Mouse (Mus musculus) liver, embryonic 14.5 days (tissue): ENCODE data around the gene Nrbf2. TPM values are rescaled to one million over a fixed set of nuclear protein-coding genes. Genes with fewer than 3 reads are reported as not detected.

Experiments
- ATAC-seq: fragments of 200-750 bp; cut with Nextera tagmentation; 2 replicates; pipeline ENCODE4 v1.8.0; 2017; ENCODE audit warnings: moderate number of reproducible peaks, mild to moderate bottlenecking, moderate library complexity; ENCODE audit not compliant: insufficient read depth
- DNase-seq, 3 experiments: peaks; one replicate each; pipeline ENCODE4 v3.0.0-alpha.2; 2012 to 2013; ENCODE audit warnings: low read depth in 3 of 3, low spot score in 3 of 3
- H3K27ac ChIP-seq: fragments of 300-500 bp; sonication (generic); 2 replicates; pipeline ENCODE4 v1.5.1; 2014; ENCODE audit warnings: moderate library complexity, mild to moderate bottlenecking, control low read depth, inconsistent platforms
- H3K27me3 ChIP-seq: fragments of 300-500 bp; sonication (generic); 2 replicates; pipeline ENCODE4 v1.6.1; 2014; ENCODE audit warnings: mild to moderate bottlenecking, low read length, moderate library complexity; ENCODE audit not compliant: control insufficient read depth, insufficient read depth
- H3K36me3 ChIP-seq: fragments of 300-500 bp; sonication (generic); replicated peaks from 2 replicates; pipeline ENCODE4 v1.6.1; 2014; ENCODE audit warnings: low read depth; ENCODE audit not compliant: control insufficient read depth, insufficient read depth
- H3K4me1 ChIP-seq, 2 experiments: fragments of 200-500 bp in 1 of 2; fragments of 300-500 bp in 1 of 2; sonication (generic) in 1 of 2; replicated peaks; 2 replicates each; pipeline ENCODE4 v1.6.1; 2012 to 2014; ENCODE audit warnings: antibody characterized with exemption in 1 of 2, inconsistent platforms in 1 of 2, low read length in 1 of 2; ENCODE audit not compliant: control insufficient read depth in 2 of 2, insufficient read depth in 2 of 2
- H3K4me2 ChIP-seq: fragments of 300-500 bp; sonication (generic); 2 replicates; pipeline ENCODE4 v1.6.1; 2014; ENCODE audit warnings: low read depth, mild to moderate bottlenecking, control low read depth, moderate library complexity
- H3K4me3 ChIP-seq, 2 experiments: fragments of 200-500 bp in 1 of 2; fragments of 300-500 bp in 1 of 2; sonication (generic) in 1 of 2; 2 replicates each; pipeline ENCODE4 v1.5.1; 2012 to 2014; ENCODE audit warnings: low read depth in 2 of 2, low read length in 2 of 2, mild to moderate bottlenecking in 2 of 2, control low read depth in 1 of 2, inconsistent platforms in 1 of 2, moderate library complexity in 1 of 2; ENCODE audit not compliant: insufficient read depth in 1 of 2
- H3K9ac ChIP-seq: fragments of 300-500 bp; sonication (generic); replicated peaks from 2 replicates; pipeline ENCODE4 v1.6.1; 2014; ENCODE audit warnings: mild to moderate bottlenecking, control low read depth, moderate library complexity
- H3K9me3 ChIP-seq: fragments of 300-500 bp; sonication (generic); 2 replicates; pipeline ENCODE4 v1.6.1; 2016; ENCODE audit warnings: low read length, mixed read lengths; ENCODE audit not compliant: control insufficient read depth
- CTCF ChIP-seq: IDR thresholded peaks from 2 replicates; pipeline ENCODE4 v1.5.1; 2016; ENCODE audit warnings: antibody characterized with exemption, low read depth, control low read depth
- EP300 ChIP-seq: IDR thresholded peaks from 2 replicates; pipeline ENCODE4 v1.6.1; 2016; ENCODE audit warnings: antibody characterized with exemption, low read depth
- WGBS: fragments of 180-500 bp; shearing (Covaris S2); extraction: QIAGEN DNeasy Blood & Tissue Kit; methylation state at CpG from one replicate; pipeline ENCODE4 v1.1.7; 2014; ENCODE audit not compliant: insufficient replicate concordance; 5-methylcytosine and 5-hydroxymethylcytosine counted together
- polyA plus RNA-seq, 2 experiments: library from polyadenylated mRNA; depleted of rRNA in 1 of 2; stranded (reverse) in 1 of 2; unstranded in 1 of 2; fragments of >200 nt; fragmentation: Nextera tagmentation in 1 of 2; extraction: Ambion mirVana in 1 of 2; gene quantifications; 2 replicates each; pipeline versions ENCODE4 v1.2.1 to v1.2.3; 2012 to 2014

Gene Nrbf2
- polyA plus RNA-seq (2012; rRNA removed): 3.4 and 5.5 TPM in 2 replicates
- 15.0 and 15.5 TPM in 2 replicates for polyA plus RNA-seq (2014; fragmentation: Nextera tagmentation; extraction: Ambion mirVana)

DNA sequence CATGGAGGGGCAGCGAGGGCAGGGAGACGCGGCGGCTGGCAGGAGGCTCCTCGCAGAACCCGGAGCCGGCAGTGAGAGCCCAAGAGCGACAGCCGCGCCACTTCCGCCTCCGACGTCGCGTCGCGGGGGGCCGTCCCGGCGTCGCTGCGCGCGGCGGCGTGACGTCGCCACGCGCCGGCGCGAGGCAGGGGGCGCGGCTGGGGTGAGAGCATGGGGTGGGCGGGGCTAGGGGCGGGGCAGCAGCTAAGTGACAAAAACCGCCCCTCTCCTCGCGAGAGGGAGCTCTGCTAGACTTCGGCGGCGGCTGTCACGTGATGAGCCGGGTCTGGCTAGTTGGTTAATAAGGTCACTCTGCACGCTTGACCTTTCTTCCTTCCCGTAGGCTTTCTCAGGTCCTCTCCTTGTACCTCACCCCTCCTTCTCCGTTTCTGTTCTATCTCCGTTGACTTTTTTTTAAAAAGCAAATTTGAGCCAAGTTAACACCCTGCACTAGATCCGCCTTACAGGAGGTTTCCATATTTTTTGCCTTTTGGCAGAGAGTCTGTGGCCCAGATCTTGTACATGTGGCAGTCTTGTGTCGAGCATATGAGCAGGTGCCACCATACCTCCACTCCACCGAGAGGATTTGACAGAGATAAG is at the start of gene Nrbf2:
Nrbf2 (minus strand) TSS at position 130 of the 639 bp plus-strand sequence.
- peak within 1 kb of the TSS; percentile 87 to 96 for H3K4me3 ChIP-seq
- no peaks in the 10 kb centered on the region for H3K27me3 ChIP-seq
- peaks cover 16 to 21% of the 10 kb centered on the region in 2 experiments for H3K4me1 ChIP-seq
- no peaks in the 10 kb centered on the region for H3K9me3 ChIP-seq
- H3K27ac ChIP-seq: no peak within 1 kb of the TSS; the same call in 1 of the 2 replicates
- ATAC-seq (peak; percentile 97), DNase-seq (peak; percentile 87 to 89 (median 88))
- H3K9ac ChIP-seq: peak within 1 kb of the TSS; percentile 90
- H3K36me3 ChIP-seq: no peaks in the 10 kb centered on the region
- WGBS: 3% methylated on average over 34 of the region's 52 CpGs
- TF ChIP-seq EP300 (0 out of 2 replicates have a peak, but pooled peaks have one; percentile 24), CTCF (no peak)
- H3K4me2 ChIP-seq: peak within 1 kb of the TSS; percentile 96

DNA sequence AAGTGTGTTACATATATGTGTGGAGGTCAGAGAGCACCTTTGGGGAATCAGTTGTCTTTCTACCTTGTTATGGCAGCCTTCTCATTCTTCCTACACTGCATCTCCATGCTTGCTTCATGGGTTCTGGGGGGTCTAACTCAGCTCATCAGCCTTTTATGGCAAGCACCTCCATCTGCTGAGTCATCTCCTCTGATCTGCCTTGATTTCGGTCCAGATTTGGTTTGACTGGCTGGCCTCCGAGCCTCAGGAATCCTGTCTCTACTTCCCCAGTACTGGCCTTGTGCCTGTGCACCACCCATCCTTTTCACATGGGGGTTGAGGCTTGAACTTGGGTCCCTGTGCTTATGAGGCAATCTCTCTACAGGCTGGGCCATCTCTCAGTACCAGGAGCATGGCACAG is 45.5 kb upstream of the Nrbf2 start:
- H3K4me2 ChIP-seq: no peak overlapping the region
- DNase-seq: no peak
- H3K4me1 ChIP-seq: no peaks in the 10 kb centered on the region
- H3K4me3 ChIP-seq: no peak overlapping the region
- no peak for ATAC-seq
- H3K9ac ChIP-seq: no peak overlapping the region
- H3K9me3 ChIP-seq: no peaks in the 10 kb centered on the region
- WGBS: 59% methylated on average over 2 of the region's 2 CpGs
- no peak overlapping the region for H3K27ac ChIP-seq
- H3K36me3 ChIP-seq: no peaks in the 10 kb centered on the region
- H3K27me3 ChIP-seq: no peaks in the 10 kb centered on the region
- no peak for TF ChIP-seq EP300
- no peak for TF ChIP-seq CTCF

DNA sequence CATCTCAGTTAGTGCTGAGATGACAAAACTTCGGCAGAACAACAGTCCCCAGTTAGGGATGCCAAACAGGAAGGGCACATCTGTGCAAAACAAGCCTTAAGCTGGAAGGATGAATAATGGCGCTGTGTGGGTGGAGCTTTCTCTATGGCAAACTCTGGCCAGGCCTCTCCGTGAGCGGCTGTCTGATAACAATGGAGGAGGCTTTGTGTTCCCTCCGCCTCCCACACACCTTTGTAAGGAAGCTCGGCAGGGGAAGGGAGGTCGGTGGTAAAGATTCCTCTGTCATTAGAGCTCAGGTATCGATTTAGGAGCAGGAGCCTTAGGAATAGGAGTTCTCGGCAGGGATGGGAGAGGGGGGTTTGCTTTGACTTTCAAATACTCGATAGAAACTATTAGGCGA is 44.6 kb upstream of the Nrbf2 start:
- DNase-seq (no peak), ATAC-seq (no peak)
- no peak overlapping the region for H3K27ac ChIP-seq
- no peak overlapping the region for H3K9ac ChIP-seq
- no peaks in the 10 kb centered on the region for H3K9me3 ChIP-seq
- H3K27me3 ChIP-seq: no peaks in the 10 kb centered on the region
- no peak overlapping the region for H3K4me3 ChIP-seq
- no peaks in the 10 kb centered on the region for H3K4me1 ChIP-seq
- 49% methylated on average over 11 of the region's 11 CpGs for WGBS
- H3K36me3 ChIP-seq: no peaks in the 10 kb centered on the region
- no peak for TF ChIP-seq EP300
- TF ChIP-seq CTCF: no peak
- no peak overlapping the region for H3K4me2 ChIP-seq

DNA sequence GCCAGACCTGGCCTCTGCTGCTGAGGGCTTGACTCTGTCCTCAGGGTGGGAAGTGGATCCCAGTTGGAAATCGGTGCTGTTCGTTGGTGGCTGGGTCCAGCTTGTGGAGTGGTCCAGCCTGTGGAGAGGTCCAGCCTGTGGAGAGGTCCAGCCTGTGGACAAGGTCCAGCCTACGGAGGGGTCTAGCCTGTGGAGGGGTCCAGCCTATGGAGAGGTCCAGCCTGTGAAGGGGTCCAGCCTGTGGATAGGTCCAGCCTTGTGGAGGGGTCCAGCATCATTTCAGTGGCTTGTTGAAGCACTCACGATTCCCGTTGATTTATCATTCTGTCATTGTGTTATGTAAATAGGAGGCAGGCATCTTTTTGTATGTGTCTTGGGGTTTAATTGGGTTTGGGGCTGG is 43.1 kb upstream of the Nrbf2 start:
- Histone ChIP-seq H3K4me3 (no peak overlapping the region), H3K27ac (no peak overlapping the region), H3K4me2 (no peak overlapping the region), H3K4me1 (no peaks in the 10 kb centered on the region), H3K9me3 (no peaks in the 10 kb centered on the region), H3K9ac (no peak overlapping the region), H3K36me3 (no peaks in the 10 kb centered on the region), H3K27me3 (no peaks in the 10 kb centered on the region)
- DNase-seq (no peak), ATAC-seq (no peak)
- WGBS: 75% methylated on average over 5 of the region's 5 CpGs
- TF ChIP-seq CTCF (no peak), EP300 (no peak)

DNA sequence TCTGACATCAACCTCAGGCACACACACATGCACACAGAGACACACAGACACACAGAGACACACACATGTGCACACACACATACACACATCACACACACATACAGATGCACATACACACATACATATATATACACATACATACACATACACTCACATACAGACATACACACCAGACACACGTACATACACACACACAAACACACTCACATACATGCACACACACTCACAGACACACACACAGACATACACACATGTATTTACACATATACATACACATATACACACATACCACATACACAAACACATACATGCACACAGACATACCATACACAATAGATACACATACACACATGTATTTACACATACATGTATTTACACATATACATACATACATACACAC is 38.9 kb upstream of the Nrbf2 start:
- no peak for TF ChIP-seq EP300
- TF ChIP-seq CTCF: no peak
- H3K36me3 ChIP-seq: no peaks in the 10 kb centered on the region
- no peaks in the 10 kb centered on the region for H3K27me3 ChIP-seq
- H3K27ac ChIP-seq: no peak overlapping the region
- ATAC-seq: no peak
- H3K4me1 ChIP-seq: peaks cover 0 to 5% of the 10 kb centered on the region in 2 experiments; a peak in 1 of 4 replicates
- H3K9me3 ChIP-seq: no peaks in the 10 kb centered on the region
- WGBS: 41% methylated on average over 1 of the region's 1 CpGs
- no peak for DNase-seq
- no peak overlapping the region for H3K4me2 ChIP-seq
- no peak overlapping the region for H3K4me3 ChIP-seq
- no peak overlapping the region for H3K9ac ChIP-seq
